Mouse (Mus musculus) embryo, embryonic 11 days (tissue): ENCODE measurements around the gene Vmn2r104.

Experiments
- DNase-seq: peaks from one replicate; pipeline ENCODE4 v3.0.0-alpha.2; 2015

The Vmn2r104 gene

DNA sequence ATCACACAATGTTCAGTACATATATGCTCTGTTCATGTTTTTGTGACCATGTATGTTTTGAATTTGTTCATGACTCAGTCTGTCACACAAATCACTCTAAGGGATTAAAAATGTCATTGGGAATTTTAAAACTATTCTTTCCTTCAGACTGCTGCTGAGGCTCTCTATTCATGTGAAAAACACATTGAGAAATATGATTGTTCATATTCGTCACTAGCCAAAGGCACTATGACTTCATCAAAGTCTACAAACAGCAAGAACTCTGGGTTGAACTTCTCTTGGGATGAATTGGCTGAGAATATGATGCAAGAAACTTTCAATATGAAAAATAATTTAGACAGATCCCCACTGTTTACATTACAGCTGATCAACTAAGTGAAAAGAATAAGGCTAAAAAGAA, at the start of gene Vmn2r104:
Gene Vmn2r104, minus strand, starts transcription at position 101 of the 400 bp plus-strand sequence.
- no peak for DNase-seq

DNA sequence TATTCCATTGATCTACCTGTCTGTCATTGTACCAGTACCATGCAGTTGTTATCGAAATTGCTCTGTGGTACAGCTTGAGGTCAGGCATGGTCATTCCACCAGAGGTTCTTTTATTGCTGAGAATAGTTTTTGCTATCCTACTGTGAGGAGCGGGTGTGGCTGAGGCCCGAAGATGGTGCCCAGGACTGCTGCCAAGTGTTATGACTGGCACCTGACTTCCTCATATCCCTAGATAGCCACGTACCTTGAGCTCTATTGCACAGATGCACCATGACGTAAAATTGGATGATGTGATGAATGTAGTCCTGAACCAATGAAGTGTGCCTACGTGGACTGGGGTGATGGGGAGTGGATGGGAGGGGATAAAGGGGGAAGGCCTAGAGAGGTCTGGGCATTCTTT, 26.0 kb upstream of the Vmn2r104 start:
- no peak for DNase-seq

DNA sequence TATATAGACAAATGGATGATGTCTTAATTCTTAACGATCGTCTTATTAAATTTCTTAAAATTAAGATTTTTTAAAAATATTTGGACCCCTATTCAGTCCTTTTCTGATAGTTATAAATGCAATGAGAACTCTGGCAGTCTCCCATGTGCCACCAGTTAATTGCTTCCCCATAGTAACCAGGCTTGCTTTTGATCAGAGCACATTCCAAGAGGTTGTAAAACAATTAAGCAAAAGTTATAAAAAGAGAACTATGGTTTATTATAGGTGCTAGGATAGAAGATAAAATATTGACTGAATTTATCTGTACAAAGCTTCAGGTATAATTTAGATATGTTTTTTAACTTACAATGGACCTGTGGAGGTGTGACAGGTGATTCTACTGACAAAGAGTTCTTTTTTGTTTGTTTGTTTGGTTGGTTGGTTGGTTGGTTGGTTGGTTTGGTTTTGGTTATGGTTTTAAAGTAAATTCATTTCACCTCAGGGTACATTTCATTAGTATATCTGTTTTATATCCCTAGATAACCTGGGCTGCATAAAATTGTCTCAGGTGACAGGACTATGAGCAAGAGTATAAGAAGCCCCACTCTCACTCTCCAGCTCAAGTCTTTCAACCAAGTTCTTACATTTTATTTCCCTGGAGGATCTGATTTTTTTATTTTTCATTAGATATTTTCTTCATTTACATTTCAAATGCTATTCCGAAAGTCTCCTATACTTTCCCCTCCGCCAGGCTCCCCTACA, 23.7 kb upstream of the Vmn2r104 start:
- no peak for DNase-seq
